Mouse (Mus musculus) CH12.LX (cell line): ENCODE measurements around the gene Kif18b. TPM values are rescaled to one million over a fixed set of nuclear protein-coding genes. Genes with fewer than 3 reads are reported as not detected.

Source experiments
- DNase-seq: peaks from one replicate; pipeline ENCODE4 v3.0.0-alpha.2; 2013; ENCODE audit errors: extremely low read depth
- H3K27ac ChIP-seq: 2 replicates; pipeline ENCODE4 v1.5.1; 2012; ENCODE audit warnings: low read depth, mild to moderate bottlenecking, control low read depth, moderate library complexity; ENCODE audit not compliant: insufficient read depth
- H3K27me3 ChIP-seq: replicated peaks from 2 replicates; pipeline ENCODE3; 2012; ENCODE audit warnings: inconsistent platforms
- H3K36me3 ChIP-seq, 2 experiments: replicated peaks in 1 of 2; 2 replicates each; pipeline versions ENCODE3 to v1.6.1; 2012; ENCODE audit warnings: inconsistent platforms in 1 of 2, low read length in 1 of 2, mild to moderate bottlenecking in 1 of 2, mixed read lengths in 1 of 2, moderate library complexity in 1 of 2; ENCODE audit not compliant: control insufficient read depth in 1 of 2, insufficient read depth in 1 of 2
- H3K4me1 ChIP-seq, 2 experiments: 2 replicates each; pipeline ENCODE4 v1.6.1; 2012; ENCODE audit warnings: inconsistent platforms in 1 of 2, moderate library complexity in 1 of 2; ENCODE audit not compliant: insufficient read depth in 2 of 2, control insufficient read depth in 1 of 2
- H3K4me2 ChIP-seq: 2 replicates; pipeline ENCODE4 v1.6.1; 2012; ENCODE audit warnings: low read depth, mild to moderate bottlenecking, control low read depth; ENCODE audit not compliant: poor library complexity, insufficient read depth, severe bottlenecking
- H3K4me3 ChIP-seq, 3 experiments: fragments of 150-350 bp in 1 of 3; sonication (generic) in 1 of 3; replicated peaks in 1 of 3; 2 replicates each; pipeline versions ENCODE3 to v1.5.1; 2011 to 2012; ENCODE audit warnings: low read depth in 2 of 3, low read length in 2 of 3, mild to moderate bottlenecking in 2 of 3, moderate library complexity in 2 of 3, control low read depth in 1 of 3, improper control_type of control experiment in 1 of 3, inconsistent platforms in 1 of 3, mixed read lengths in 1 of 3; ENCODE audit not compliant: poor library complexity in 1 of 3
- H3K79me2 ChIP-seq: replicated peaks from 2 replicates; pipeline ENCODE4 v1.6.1; 2012; ENCODE audit warnings: mild to moderate bottlenecking, moderate library complexity; ENCODE audit not compliant: control insufficient read depth, poor library complexity, insufficient read depth, severe bottlenecking; ENCODE audit errors: extremely low read depth
- H3K9ac ChIP-seq: 2 replicates; pipeline ENCODE4 v1.6.1; 2012; ENCODE audit warnings: low read depth, mild to moderate bottlenecking, control low read depth, moderate library complexity; ENCODE audit not compliant: insufficient read depth
- H3K9me3 ChIP-seq: replicated peaks from 2 replicates; pipeline ENCODE3; 2012; ENCODE audit warnings: low read length, inconsistent platforms, mixed read lengths
- RAD21 ChIP-seq: IDR thresholded peaks from 2 replicates; pipeline ENCODE4 v1.6.1; 2011; ENCODE audit warnings: low read depth, mild to moderate bottlenecking, low read length, improper control_type of control experiment, moderate library complexity
- RCOR1 ChIP-seq: conservative IDR thresholded peaks from 2 replicates; pipeline ENCODE4 v1.6.1; 2012; ENCODE audit warnings: low read depth, mild to moderate bottlenecking, inconsistent platforms, low read length, improper control_type of control experiment
- TCF12 ChIP-seq: IDR thresholded peaks from 2 replicates; pipeline ENCODE4 v1.6.1; 2014; ENCODE audit warnings: low read depth, mild to moderate bottlenecking, inconsistent platforms, low read length, improper control_type of control experiment
- USF1 ChIP-seq: IDR thresholded peaks from 2 replicates; pipeline ENCODE4 v1.6.1; 2014; ENCODE audit warnings: low read depth, mild to moderate bottlenecking, inconsistent platforms, low read length, improper control_type of control experiment
- USF2 ChIP-seq: conservative IDR thresholded peaks from 2 replicates; pipeline ENCODE4 v1.6.1; 2011; ENCODE audit warnings: low read depth, low read length, improper control_type of control experiment
- ZMIZ1 ChIP-seq: IDR thresholded peaks from 2 replicates; pipeline ENCODE4 v1.6.1; 2012; ENCODE audit warnings: low read depth, mild to moderate bottlenecking, inconsistent platforms, low read length, improper control_type of control experiment
- dilution Hi-C: fragments of 300-500 bp; cut with MboI; formaldehyde crosslinking; loops from 2 replicates; pipeline ENCODE4 v1.14.3; 2020; ENCODE audit warnings: low sequenced_read_pairs; ENCODE audit not compliant: extremely low pct_unique_long_range_greater_than_20kb, extremely low pct_ligation_motif_present
- in situ Hi-C: fragments of 300-500 bp; cut with MboI; formaldehyde crosslinking; loops from 3 replicates; pipeline ENCODE4 v1.14.3; 2019; ENCODE audit warnings: low sequenced_read_pairs, low pct_ligation_motif_present, low pct_unique_long_range_greater_than_20kb, mixed read lengths
- polyA plus RNA-seq: library from polyadenylated mRNA; unstranded; fragments of >175 nt; gene quantifications from 2 replicates; pipeline ENCODE4 v1.2.1, GENCODE M21; 2012; ENCODE audit warnings: low read depth; ENCODE audit not compliant: insufficient read length
- total RNA-seq, 2 experiments: library from RNA; depleted of rRNA; stranded (reverse); fragments of 300-350 nt in 1 of 2; fragments of >200 nt in 1 of 2; gene quantifications; 2 replicates each; pipeline ENCODE4 v1.2.3; 2012 to 2014

Gene Kif18b
- total and polyA plus RNA-seq, 3 experiments: 32.6 to 54.4 (median 54.0) TPM

DNA sequence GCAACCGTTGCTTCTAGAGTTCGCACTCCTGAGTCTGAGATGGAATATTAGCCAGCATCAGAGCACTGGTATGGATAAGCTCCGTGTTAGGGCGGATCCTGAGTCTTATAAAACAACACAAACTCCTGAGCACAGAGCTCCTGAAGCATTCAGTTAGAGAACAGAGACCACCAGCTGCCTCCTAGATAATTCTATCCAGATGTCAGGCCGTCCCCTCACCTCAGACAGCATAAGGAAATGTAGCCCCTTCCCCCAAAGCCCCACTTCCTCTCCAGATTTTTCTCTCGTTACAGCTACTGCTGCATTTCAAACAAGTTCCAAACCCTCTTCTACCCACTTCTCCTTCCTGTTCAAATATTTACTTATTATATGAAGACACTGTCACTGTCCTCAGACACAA lies 69.0 kb downstream of the Kif18b start:
- dilution Hi-C loops: no loop called here
- Histone ChIP-seq H3K4me3 (no peak overlapping the region), H3K27me3 (no peaks in the 10 kb centered on the region), H3K27ac (no peak overlapping the region), H3K9me3 (no peaks in the 10 kb centered on the region), H3K4me1 (no peaks in the 10 kb centered on the region), H3K36me3 (peaks cover 86 to 97% of the 10 kb centered on the region in 2 experiments), H3K79me2 (no peaks in the 10 kb centered on the region), H3K4me2 (no peak overlapping the region), H3K9ac (no peak overlapping the region)
- no peak for DNase-seq
- TF ChIP-seq TCF12: no peak
- TF ChIP-seq USF1: no peak
- TF ChIP-seq USF2: no peak
- no peak for TF ChIP-seq ZMIZ1
- no peak for TF ChIP-seq RCOR1
- TF ChIP-seq RAD21: no peak
- in situ Hi-C loops: no loop called here

Other genes starting within 250 kb of the Kif18b start
- gene Ccdc43, start 227.3 kb downstream of the Kif18b start, total RNA-seq (2012; rRNA removed): 43.4 and 45.4 TPM in 2 replicates
- gene Ccdc43, start 227.3 kb downstream of the Kif18b start, total RNA-seq (2014; rRNA removed): 56.4 and 59.8 TPM in 2 replicates
- 52.7 and 53.4 TPM in 2 replicates for gene Ccdc43, start 227.3 kb downstream of the Kif18b start, polyA plus RNA-seq
- gene Adam11, start 163.7 kb downstream of the Kif18b start, total RNA-seq (2012; rRNA removed): not detected in 2 replicates
- not detected in 2 replicates for gene Adam11, start 163.7 kb downstream of the Kif18b start, total RNA-seq (2014; rRNA removed)
- not detected in 2 replicates for gene Adam11, start 163.7 kb downstream of the Kif18b start, polyA plus RNA-seq
- not detected in 2 replicates for gene Gjc1, start 105.4 kb downstream of the Kif18b start, total RNA-seq (2012; rRNA removed)
- gene Gjc1, start 105.4 kb downstream of the Kif18b start, total RNA-seq (2014; rRNA removed): not detected in 2 replicates
- gene Gjc1, start 105.4 kb downstream of the Kif18b start, polyA plus RNA-seq: not detected in 2 replicates
- gene Higd1b, start 89.3 kb downstream of the Kif18b start, total RNA-seq (2012; rRNA removed): not detected in 2 replicates
- gene Higd1b, start 89.3 kb downstream of the Kif18b start, total RNA-seq (2014; rRNA removed): not detected in 2 replicates
- not detected in 2 replicates for gene Higd1b, start 89.3 kb downstream of the Kif18b start, polyA plus RNA-seq
- 216 and 259 TPM in 2 replicates for gene Eftud2, start 44.1 kb downstream of the Kif18b start, total RNA-seq (2012; rRNA removed)
- gene Eftud2, start 44.1 kb downstream of the Kif18b start, total RNA-seq (2014; rRNA removed): 117 and 135 TPM in 2 replicates
- gene Eftud2, start 44.1 kb downstream of the Kif18b start, polyA plus RNA-seq: 403 and 410 TPM in 2 replicates
- gene Ccdc103, start 43.9 kb downstream of the Kif18b start, total RNA-seq (2012; rRNA removed): 0.38 and 0.42 TPM in 2 replicates
- 0.24 and 0.58 TPM in 2 replicates for gene Ccdc103, start 43.9 kb downstream of the Kif18b start, total RNA-seq (2014; rRNA removed)
- gene Ccdc103, start 43.9 kb downstream of the Kif18b start, polyA plus RNA-seq: 0.20 TPM in 1 of 2 replicates, not detected in the other
- gene Fam187a, start 40.0 kb downstream of the Kif18b start, total RNA-seq (2012; rRNA removed): not detected in 2 replicates
- not detected in 2 replicates for gene Fam187a, start 40.0 kb downstream of the Kif18b start, total RNA-seq (2014; rRNA removed)
- not detected in 2 replicates for gene Fam187a, start 40.0 kb downstream of the Kif18b start, polyA plus RNA-seq
- gene Gfap, start 24.2 kb downstream of the Kif18b start, total RNA-seq (2012; rRNA removed): not detected in 2 replicates
- not detected in 2 replicates for gene Gfap, start 24.2 kb downstream of the Kif18b start, total RNA-seq (2014; rRNA removed)
- not detected in 2 replicates for gene Gfap, start 24.2 kb downstream of the Kif18b start, polyA plus RNA-seq
- gene C1ql1, start 21.6 kb upstream of the Kif18b start, total RNA-seq (2012; rRNA removed): not detected in 2 replicates
- gene C1ql1, start 21.6 kb upstream of the Kif18b start, total RNA-seq (2014; rRNA removed): not detected in 2 replicates
- not detected in 2 replicates for gene C1ql1, start 21.6 kb upstream of the Kif18b start, polyA plus RNA-seq
- 84.5 and 93.2 TPM in 2 replicates for gene Nmt1, start 103.1 kb upstream of the Kif18b start, total RNA-seq (2012; rRNA removed)
- gene Nmt1, start 103.1 kb upstream of the Kif18b start, total RNA-seq (2014; rRNA removed): 108 and 115 TPM in 2 replicates
- 205 and 208 TPM in 2 replicates for gene Nmt1, start 103.1 kb upstream of the Kif18b start, polyA plus RNA-seq
- 22.4 and 24.0 TPM in 2 replicates for gene Dcakd, start 103.2 kb upstream of the Kif18b start, total RNA-seq (2012; rRNA removed)
- gene Dcakd, start 103.2 kb upstream of the Kif18b start, total RNA-seq (2014; rRNA removed): 7.8 and 8.8 TPM in 2 replicates
- gene Dcakd, start 103.2 kb upstream of the Kif18b start, polyA plus RNA-seq: 74.1 and 89.0 TPM in 2 replicates
- 24.3 and 27.4 TPM in 2 replicates for gene Plcd3, start 176.5 kb upstream of the Kif18b start, total RNA-seq (2012; rRNA removed)
- gene Plcd3, start 176.5 kb upstream of the Kif18b start, total RNA-seq (2014; rRNA removed): 6.3 and 7.1 TPM in 2 replicates
- gene Plcd3, start 176.5 kb upstream of the Kif18b start, polyA plus RNA-seq: 9.7 and 11.3 TPM in 2 replicates
- 60.9 and 62.6 TPM in 2 replicates for gene Acbd4, start 176.6 kb upstream of the Kif18b start, total RNA-seq (2012; rRNA removed)
- gene Acbd4, start 176.6 kb upstream of the Kif18b start, total RNA-seq (2014; rRNA removed): 50.2 and 51.4 TPM in 2 replicates
- gene Acbd4, start 176.6 kb upstream of the Kif18b start, polyA plus RNA-seq: 68.4 and 75.1 TPM in 2 replicates
- 25.9 and 38.9 TPM in 2 replicates for gene Hexim1, start 191.1 kb upstream of the Kif18b start, total RNA-seq (2012; rRNA removed)
- 16.4 and 20.2 TPM in 2 replicates for gene Hexim1, start 191.1 kb upstream of the Kif18b start, total RNA-seq (2014; rRNA removed)
- gene Hexim1, start 191.1 kb upstream of the Kif18b start, polyA plus RNA-seq: 50.4 and 51.8 TPM in 2 replicates
- 31.4 and 33.3 TPM in 2 replicates for gene Hexim2, start 207.3 kb upstream of the Kif18b start, total RNA-seq (2012; rRNA removed)
- gene Hexim2, start 207.3 kb upstream of the Kif18b start, total RNA-seq (2014; rRNA removed): 28.8 and 33.0 TPM in 2 replicates
- gene Hexim2, start 207.3 kb upstream of the Kif18b start, polyA plus RNA-seq: 27.0 and 31.6 TPM in 2 replicates
- 35.0 and 36.5 TPM in 2 replicates for gene Fmnl1, start 246.0 kb upstream of the Kif18b start, total RNA-seq (2012; rRNA removed)
- 5.6 and 6.9 TPM in 2 replicates for gene Fmnl1, start 246.0 kb upstream of the Kif18b start, total RNA-seq (2014; rRNA removed)
- 104 and 118 TPM in 2 replicates for gene Fmnl1, start 246.0 kb upstream of the Kif18b start, polyA plus RNA-seq